Mouse (Mus musculus) liver, postnatal 0 days (tissue): ENCODE results near the gene Apcs.

Source experiments
- CTCF ChIP-seq: sonication (generic); IDR thresholded peaks from 2 replicates; pipeline ENCODE4 v1.5.1; 2016; ENCODE audit warnings: antibody characterized with exemption, low read depth
- EP300 ChIP-seq: IDR thresholded peaks from 2 replicates; pipeline ENCODE4 v1.6.1; 2016; ENCODE audit warnings: antibody characterized with exemption, low read depth, mild to moderate bottlenecking

DNA sequence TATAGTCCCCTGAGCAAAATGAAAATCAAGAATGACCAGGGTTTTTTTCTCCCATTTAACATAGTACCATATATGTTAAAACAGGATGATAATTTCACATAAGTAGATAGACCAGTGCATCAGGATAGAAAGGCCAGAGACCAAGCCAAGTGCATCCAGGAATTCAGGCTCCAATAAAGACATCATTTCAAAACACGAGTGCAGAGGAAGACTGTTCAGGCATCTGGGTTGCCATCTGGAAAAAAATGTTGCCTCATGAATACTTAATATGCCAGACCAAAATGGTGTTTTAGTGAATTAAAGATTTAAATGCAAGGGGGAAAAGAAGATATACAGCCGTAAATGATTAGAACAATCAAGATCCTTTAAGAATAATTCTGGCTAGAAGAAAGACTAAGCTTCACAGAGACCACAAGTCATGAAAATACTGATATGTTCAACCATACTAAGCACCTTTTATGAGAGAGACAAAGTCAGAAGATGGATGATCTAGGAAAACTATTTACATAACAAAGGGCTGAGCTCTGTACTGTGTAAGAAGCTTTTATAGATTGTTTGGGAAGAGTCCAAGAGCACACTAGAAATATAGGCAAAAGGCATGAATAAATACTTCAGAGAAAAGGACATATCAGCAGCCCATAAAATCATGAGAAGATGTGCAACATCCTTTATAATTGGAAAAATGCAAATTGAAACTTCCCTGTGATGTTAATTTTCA lies 47.6 kb downstream of the Apcs start:
- no peak for TF ChIP-seq CTCF
- TF ChIP-seq EP300 = no peak
